Mouse (Mus musculus): ENCODE measurements at regions not wholly inside any gene's neighbourhood (a gene's known extent, or its start where the extent isn't known, plus 50 kb on each side); places are given as distances from the start of the nearest gene placed in this dataset. TPM values are rescaled to one million over a fixed set of nuclear protein-coding genes. Genes with fewer than 3 reads are reported as not detected.

- intact Hi-C loops (cut with DNase I) = no loop called here
- no peak for DNase-seq
These were observed 245.9 kb downstream of the S1pr1 start for GRCm38 (mm10) chr3:115468980-115469379.

DNA sequence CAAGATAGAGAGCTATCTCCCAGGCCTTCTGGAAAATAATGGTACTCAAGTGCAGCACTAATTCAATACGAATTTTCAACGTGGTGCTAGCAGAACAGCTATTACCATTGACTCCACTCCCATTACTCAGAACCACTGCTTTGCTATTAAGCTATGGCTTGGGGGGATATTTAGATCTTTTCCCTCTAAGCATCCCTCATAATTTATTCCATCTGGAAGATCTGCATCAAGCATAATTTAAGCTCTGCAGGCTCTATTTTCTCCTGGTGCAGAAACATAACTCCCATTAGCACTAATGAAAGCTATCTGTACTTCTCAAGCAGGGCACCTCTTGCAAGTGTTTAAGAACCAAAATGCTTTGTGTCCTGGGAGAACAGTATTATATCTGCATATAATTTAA, 247.0 kb downstream of the S1pr1 start:
- intact Hi-C loops (cut with DNase I) = no loop called here
- DNase-seq = no peak

- intact Hi-C loops (cut with DNase I) = no loop called here
- peak; percentile 7 for DNase-seq
These were observed 252.2 kb downstream of the S1pr1 start for GRCm38 (mm10) chr3:115462623-115463022.

Small RNAs in the stretch of these regions (microRNA-seq; reads per million reads assigned to microRNA genes)
- not detected for gene Gm25347
